Mouse (Mus musculus) cerebellum, adult 2 months (tissue): ENCODE results near the gene Galnt3.

Source experiments
- CTCF ChIP-seq: fragments of 200-500 bp; IDR thresholded peaks from 2 replicates; pipeline ENCODE4 v1.5.1; 2011; ENCODE audit warnings: low read depth, mild to moderate bottlenecking, control low read depth, low read length, moderate library complexity, borderline replicate concordance; ENCODE audit not compliant: insufficient read depth
- POLR2A ChIP-seq: fragments of 200-500 bp; IDR thresholded peaks from 2 replicates; pipeline ENCODE4 v1.6.1; 2011; ENCODE audit warnings: low read length, control low read depth, borderline replicate concordance; ENCODE audit not compliant: insufficient read depth

DNA sequence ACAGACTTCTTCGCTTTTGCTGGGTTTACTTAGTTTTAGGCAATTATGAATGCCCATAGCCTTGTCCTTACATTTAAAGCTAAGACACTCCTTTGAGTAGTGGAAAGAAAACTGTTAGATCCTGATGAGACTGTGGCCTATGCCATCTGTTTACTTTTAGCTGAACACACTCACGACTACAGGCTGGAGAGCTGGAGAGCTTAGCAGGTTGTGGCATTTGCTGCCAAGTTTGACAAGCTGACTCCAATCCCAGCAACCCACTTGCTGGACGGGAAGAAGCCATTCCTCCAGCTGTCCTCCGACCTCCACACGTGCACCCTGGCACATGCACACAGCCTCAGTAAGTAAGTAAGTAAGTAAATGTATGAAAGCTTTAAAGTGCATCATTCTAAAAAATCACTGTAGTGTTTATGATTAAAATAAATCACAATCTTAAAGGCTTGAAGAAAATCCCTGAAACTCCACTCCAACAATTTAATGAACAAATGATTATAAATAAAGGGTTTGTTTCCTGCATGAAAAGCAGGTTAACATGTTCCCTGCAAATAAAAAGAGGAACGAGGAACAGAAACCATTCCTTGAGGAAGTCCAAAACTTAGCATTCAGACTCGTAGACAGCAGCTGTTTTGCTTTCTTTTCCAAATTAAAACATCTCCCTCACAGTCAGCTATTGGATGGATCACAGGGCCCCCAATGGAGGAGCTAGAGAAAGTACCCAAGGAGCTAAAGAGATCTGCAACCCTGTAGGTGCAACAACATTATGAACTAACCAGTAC is 33.5 kb upstream of the Galnt3 start:
- TF ChIP-seq POLR2A (no peak), CTCF (no peak)
